Mouse (Mus musculus) heart, adult 2 months (tissue): Measurements from ENCODE around the gene 2310050C09Rik. TPM values are rescaled to one million over a fixed set of nuclear protein-coding genes. Genes with fewer than 3 reads are reported as not detected.
A peak's percentile ranks its signal among the peaks of the same experiment; 100 is the strongest.

Experiments
- DNase-seq, 2 experiments: peaks; one replicate each; pipeline ENCODE4 v3.0.0; 2021
- H3K27ac ChIP-seq: fragments of 200-600 bp; 2 replicates; pipeline ENCODE4 v1.8.1; 2022
- H3K27me3 ChIP-seq: fragments of 200-500 bp; 2 replicates; pipeline ENCODE4 v1.6.1; 2012; ENCODE audit warnings: mild to moderate bottlenecking, low read length, inconsistent platforms, mixed read lengths; ENCODE audit not compliant: control insufficient read depth, insufficient read depth
- H3K36me3 ChIP-seq: fragments of 200-500 bp; 2 replicates; pipeline ENCODE4 v1.6.1; 2012; ENCODE audit warnings: low read length, inconsistent platforms; ENCODE audit not compliant: control insufficient read depth, insufficient read depth
- H3K4me1 ChIP-seq: fragments of 200-500 bp; 2 replicates; pipeline ENCODE4 v1.6.1; 2011; ENCODE audit warnings: low read length; ENCODE audit not compliant: control insufficient read depth, insufficient read depth
- H3K4me3 ChIP-seq: fragments of 200-600 bp; 2 replicates; pipeline ENCODE4 v1.8.1; 2022
- H3K79me2 ChIP-seq: fragments of 200-500 bp; replicated peaks from 2 replicates; pipeline ENCODE4 v1.6.1; 2012; ENCODE audit warnings: mild to moderate bottlenecking, inconsistent platforms, low read length, moderate library complexity, mixed read lengths; ENCODE audit not compliant: control insufficient read depth, insufficient read depth
- H3K9ac ChIP-seq: fragments of 200-500 bp; 2 replicates; pipeline ENCODE4 v1.6.1; 2012; ENCODE audit warnings: low read depth, mild to moderate bottlenecking, control low read depth, inconsistent platforms, low read length, mixed read lengths
- CTCF ChIP-seq: fragments of 200-600 bp; IDR thresholded peaks from 2 replicates; pipeline ENCODE4 v1.8.1; 2022; ENCODE audit warnings: antibody characterized with exemption, mild to moderate bottlenecking, moderate library complexity
- EP300 ChIP-seq: fragments of 200-500 bp; IDR thresholded peaks from 2 replicates; pipeline ENCODE4 v1.6.1; 2011; ENCODE audit warnings: low read depth, low read length, control low read depth; ENCODE audit not compliant: insufficient read depth
- POLR2A ChIP-seq: fragments of 200-500 bp; IDR thresholded peaks from 2 replicates; pipeline ENCODE4 v1.6.1; 2011; ENCODE audit warnings: mild to moderate bottlenecking, low read depth, low read length, control low read depth; ENCODE audit not compliant: insufficient read depth
- whole genome bisulfite sequencing: fragments of 180-500 bp; shearing (Covaris S2); methylation state at CpG from one replicate; pipeline ENCODE4 v1.1.7; 2018; 5-methylcytosine and 5-hydroxymethylcytosine counted together
- intact Hi-C: fragments of 180-260 bp; cut with DNase I; formaldehyde crosslinking; loops from one replicate; pipeline ENCODE4 v1.15.1; 2025
- long read RNA-seq: library from polyadenylated mRNA; stranded (forward); transcript quantifications from one replicate; pipeline ENCODE4 v2.0.0, GENCODE M21; 2021
- polyA plus RNA-seq: library from polyadenylated mRNA; depleted of rRNA; stranded (reverse); fragments of >200 nt; gene quantifications from 2 replicates; pipeline ENCODE4 v1.2.3, GENCODE M21; 2012; rRNA removed
- total RNA-seq, 2 experiments: library from RNA; stranded (reverse); gene quantifications; 2 replicates each; pipeline ENCODE4 v1.2.3; 2021

2310050C09Rik gene
- total RNA-seq (not detected), polyA plus RNA-seq (not detected in 2 replicates)
- long read RNA-seq = 0 reads

- 62% methylated on average over 4 of the region's 4 CpGs for WGBS
- intact Hi-C loops = no loop called here
- Histone ChIP-seq H3K27ac (no peak within 1 kb of the TSS), H3K27me3 (no peaks in the 10 kb centered on the region), H3K79me2 (no peaks in the 10 kb centered on the region), H3K4me1 (no peaks in the 10 kb centered on the region), H3K36me3 (no peaks in the 10 kb centered on the region), H3K9ac (no peak within 1 kb of the TSS), H3K4me3 (no peak within 1 kb of the TSS)
- no peak for DNase-seq
- TF ChIP-seq EP300 = no peak
Observed at GRCm38 (mm10) chr3:92870116-92870515, at the start of gene 2310050C09Rik. Gene 2310050C09Rik (minus strand): TSS chr3:92870216.

GRCm38 (mm10) chr3:92907571-92907970 is 37.6 kb upstream of the 2310050C09Rik start:
- intact Hi-C loops = no loop called here
- no peak overlapping the region for H3K4me3 ChIP-seq
- H3K27ac ChIP-seq = no peak overlapping the region
- H3K4me1 ChIP-seq = no peaks in the 10 kb centered on the region
- 25% methylated on average over 4 of the region's 4 CpGs for WGBS
- DNase-seq = no peak
- H3K9ac ChIP-seq = no peak overlapping the region
- TF ChIP-seq EP300 (no peak), POLR2A (no peak), CTCF (peak; percentile 69)
- no peaks in the 10 kb centered on the region for H3K79me2 ChIP-seq
- H3K36me3 ChIP-seq = no peaks in the 10 kb centered on the region
- no peaks in the 10 kb centered on the region for H3K27me3 ChIP-seq

DNA sequence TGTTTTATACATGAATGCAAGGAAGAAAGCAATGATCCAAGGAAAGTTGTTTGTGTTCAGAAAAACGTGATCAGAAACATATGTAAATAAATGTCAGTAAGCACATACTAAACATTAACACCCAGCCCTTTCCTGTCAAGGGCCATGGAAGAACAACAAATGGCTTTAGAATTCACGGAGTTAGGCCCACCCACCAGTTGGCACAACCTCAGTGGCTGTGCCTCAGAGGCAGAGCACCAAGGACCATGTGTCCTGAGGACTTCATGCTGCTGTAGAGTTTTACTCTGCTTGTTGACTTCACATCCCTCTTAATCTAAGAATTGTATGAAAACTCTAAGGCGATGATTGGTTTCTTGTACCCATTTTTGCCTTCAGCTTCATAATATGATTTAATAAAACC is 35.2 kb upstream of the 2310050C09Rik start:
- no peak for DNase-seq
- H3K27me3 ChIP-seq = no peaks in the 10 kb centered on the region
- no peak overlapping the region for H3K27ac ChIP-seq
- no peak overlapping the region for H3K9ac ChIP-seq
- no peaks in the 10 kb centered on the region for H3K4me1 ChIP-seq
- WGBS = 40% methylated on average over 3 of the region's 3 CpGs
- TF ChIP-seq POLR2A (no peak), CTCF (no peak), EP300 (no peak)
- H3K36me3 ChIP-seq = no peaks in the 10 kb centered on the region
- H3K79me2 ChIP-seq = no peaks in the 10 kb centered on the region
- H3K4me3 ChIP-seq = no peak overlapping the region
- intact Hi-C loops = no loop called here

- intact Hi-C loops = no loop called here
- DNase-seq = no peak
Observed at GRCm38 (mm10) chr3:92903640-92904039, 33.6 kb upstream of the 2310050C09Rik start.

GRCm38 (mm10) chr3:92902992-92903391 is 33.0 kb upstream of the 2310050C09Rik start:
- intact Hi-C loops = no loop called here
- H3K36me3 ChIP-seq = no peaks in the 10 kb centered on the region
- H3K4me1 ChIP-seq = no peaks in the 10 kb centered on the region
- H3K27ac ChIP-seq = no peak overlapping the region
- H3K9ac ChIP-seq = no peak overlapping the region
- H3K79me2 ChIP-seq = no peaks in the 10 kb centered on the region
- 14% methylated on average over 3 of the region's 3 CpGs for WGBS
- no peak for DNase-seq
- H3K27me3 ChIP-seq = no peaks in the 10 kb centered on the region
- no peak overlapping the region for H3K4me3 ChIP-seq
- TF ChIP-seq POLR2A = no peak
- TF ChIP-seq EP300 = no peak
- TF ChIP-seq CTCF = peak; percentile 66

More at GRCm38 (mm10) chr3:92903640-92904039, 33.6 kb upstream of the 2310050C09Rik start:
- no peaks in the 10 kb centered on the region for H3K27me3 ChIP-seq
- 21% methylated on average over 4 of the region's 4 CpGs for WGBS
- no peak overlapping the region for H3K4me3 ChIP-seq
- H3K4me1 ChIP-seq = no peaks in the 10 kb centered on the region
- TF ChIP-seq CTCF (peak; percentile 32), POLR2A (no peak), EP300 (no peak)
- no peaks in the 10 kb centered on the region for H3K36me3 ChIP-seq
- H3K79me2 ChIP-seq = no peaks in the 10 kb centered on the region
- H3K9ac ChIP-seq = no peak overlapping the region
- H3K27ac ChIP-seq = no peak overlapping the region

DNA sequence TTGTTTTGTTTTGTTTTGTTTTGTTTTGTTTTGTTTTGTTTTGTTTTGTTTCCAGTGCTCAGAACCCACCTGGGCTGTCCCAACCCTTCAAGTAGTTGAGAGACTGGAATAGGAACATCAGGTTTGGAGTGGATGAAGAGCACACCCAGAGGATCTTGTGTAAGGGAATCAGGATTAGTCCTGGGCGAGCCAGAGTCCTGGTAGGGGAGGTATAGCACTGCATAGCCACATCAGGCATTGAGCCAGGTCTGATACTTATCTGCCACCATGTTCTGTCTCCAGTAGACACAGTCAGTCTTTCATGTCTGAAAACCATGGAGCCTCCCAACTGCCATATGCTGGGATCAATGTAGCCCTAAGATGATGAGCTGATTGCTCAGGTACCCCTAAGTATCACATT is 24.5 kb upstream of the 2310050C09Rik start:
- H3K36me3 ChIP-seq = no peaks in the 10 kb centered on the region
- intact Hi-C loops = no loop called here

More for the DNA sequence above, 24.5 kb upstream of the 2310050C09Rik start:
- Histone ChIP-seq H3K4me1 (no peaks in the 10 kb centered on the region), H3K9ac (no peak overlapping the region), H3K27ac (no peak overlapping the region), H3K4me3 (no peak overlapping the region), H3K79me2 (no peaks in the 10 kb centered on the region), H3K27me3 (no peaks in the 10 kb centered on the region)
- WGBS = 29% methylated on average over 1 of the region's 1 CpGs
- DNase-seq = no peak
- TF ChIP-seq EP300 = no peak
- no peak for TF ChIP-seq CTCF
- no peak for TF ChIP-seq POLR2A
